Mouse (Mus musculus): Measurements from ENCODE around the gene Sec24a.
"Not testable (repeated sequence)": the region's sequence is repeated elsewhere in the genome, so short reads cannot be mapped to it uniquely, and the experiment has no call there.

Gene Sec24a

GRCm38 (mm10) chr11:51763213-51763907 lies at the start of gene Sec24a, which contains the start of gene Sar1b:
Gene Sec24a, minus strand, starts transcription at chr11:51763634.
Gene Sar1b, plus strand, starts transcription at chr11:51763687.
- DNase-seq (ENCODE audit: low read depth, low spot score), result peak; percentile 80

GRCm38 (mm10) chr11:51812022-51812546 lies 48.6 kb upstream of the Sec24a start:
- no peak for DNase-seq (ENCODE audit: low read depth, low spot score)

GRCm38 (mm10) chr11:51811230-51811629 lies 47.8 kb upstream of the Sec24a start:
- DNase-seq (ENCODE audit: low read depth, low spot score), result no peak

DNA sequence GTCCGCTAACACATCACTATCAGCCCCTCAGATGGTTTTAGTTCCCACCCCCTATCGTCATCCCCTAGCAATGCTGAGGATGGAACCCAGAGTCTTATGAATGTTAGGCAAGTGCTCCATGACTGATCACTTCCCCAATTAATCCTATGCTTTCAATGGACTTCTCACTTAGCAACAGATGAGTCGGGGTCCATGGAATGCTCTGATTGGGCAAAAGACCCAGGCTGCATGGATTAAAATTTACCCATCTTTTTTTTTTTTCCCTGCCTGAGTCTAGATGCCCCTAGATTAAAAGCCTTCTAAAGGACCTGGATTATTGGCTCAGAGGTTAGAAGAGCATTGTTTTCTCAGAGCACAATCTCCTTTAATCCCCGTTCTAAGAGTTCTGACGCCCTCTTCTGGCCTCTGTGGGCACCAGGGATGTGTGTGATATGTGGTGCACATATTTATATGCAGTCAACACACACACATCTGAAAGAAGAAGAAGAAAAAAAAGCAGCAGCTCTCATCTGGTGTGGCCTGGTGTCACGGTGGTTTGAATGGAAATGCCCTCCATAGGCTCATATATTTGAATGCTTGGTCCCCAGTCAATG lies 46.3 kb upstream of the Sec24a start:
- DNase-seq (ENCODE audit: low read depth, low spot score), result peak; percentile 32

DNA sequence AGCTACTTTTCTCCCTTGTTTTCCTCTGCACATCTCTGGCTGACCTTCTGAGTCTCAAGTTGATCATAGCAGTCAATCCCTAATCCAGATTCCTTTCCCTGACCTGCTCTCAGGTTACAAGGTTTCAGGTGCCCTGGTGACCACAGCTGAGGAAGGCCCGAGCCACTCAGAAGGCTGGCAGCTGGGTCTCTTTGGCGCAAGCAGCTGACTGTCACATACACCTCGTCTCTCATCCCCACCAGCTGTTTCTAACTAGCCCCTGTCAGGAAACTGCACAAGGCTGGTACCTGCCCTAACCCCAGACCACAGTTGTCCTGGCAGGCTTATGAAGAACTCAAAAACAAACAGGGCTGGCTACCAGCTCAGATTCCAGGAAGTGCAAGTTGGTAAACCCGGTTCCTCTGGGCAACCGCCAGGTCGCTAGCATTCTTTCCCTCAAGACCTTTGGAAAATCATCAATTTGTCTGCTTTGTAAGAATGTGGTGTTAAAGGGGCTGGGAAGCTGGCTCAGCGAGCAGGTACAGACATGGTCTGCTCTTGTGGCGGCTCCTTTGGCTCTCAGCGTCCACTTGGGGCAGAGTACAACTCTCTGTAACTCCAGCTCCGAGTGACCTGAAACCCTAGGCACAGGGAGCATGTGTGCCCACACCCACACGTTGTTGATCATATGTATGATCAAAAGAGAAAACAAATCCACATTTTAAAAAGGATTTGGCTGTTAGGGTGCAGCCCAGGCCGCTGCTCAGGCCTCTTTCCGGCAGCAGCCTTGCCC lies 43.9 kb upstream of the Sec24a start:
- DNase-seq (ENCODE audit: low read depth, low spot score), result no peak

DNA sequence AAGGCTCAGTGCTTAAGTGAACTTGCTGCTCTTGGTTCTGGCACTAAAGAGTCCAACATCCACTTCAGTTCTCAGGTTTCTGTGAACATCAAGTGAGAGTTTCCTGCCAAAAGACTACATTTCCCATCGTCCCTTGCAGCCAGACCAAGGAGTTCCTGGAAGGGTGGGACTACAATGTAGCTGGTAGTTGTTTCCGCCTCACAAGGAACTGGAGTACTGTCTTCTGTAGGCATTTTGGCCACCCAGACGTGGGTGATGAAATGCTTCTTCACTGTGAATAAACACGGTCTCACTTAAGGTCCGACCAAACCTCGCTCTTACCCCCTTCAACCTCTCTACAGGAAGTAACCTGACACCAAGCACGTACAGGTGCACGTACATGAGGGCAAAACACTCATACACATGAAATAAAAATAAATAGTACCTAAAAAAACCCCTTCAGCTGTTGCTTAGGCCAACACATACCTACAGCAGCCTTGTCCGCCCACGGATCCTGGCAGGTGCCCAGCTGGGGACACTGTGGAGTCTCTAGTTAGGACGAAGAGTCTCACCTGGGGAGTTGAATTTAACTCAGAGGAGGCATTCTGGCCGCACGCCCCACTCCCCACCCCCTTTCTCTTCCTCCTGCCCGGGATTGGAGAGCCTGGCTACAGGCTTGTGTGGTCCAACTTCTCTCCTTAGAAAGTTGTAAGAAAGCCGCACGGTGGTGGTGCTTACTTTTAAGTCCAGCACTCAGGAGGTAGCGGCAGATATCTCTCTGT lies 42.0 kb upstream of the Sec24a start:
- peak; percentile 61 for DNase-seq (ENCODE audit: low read depth, low spot score)

DNA sequence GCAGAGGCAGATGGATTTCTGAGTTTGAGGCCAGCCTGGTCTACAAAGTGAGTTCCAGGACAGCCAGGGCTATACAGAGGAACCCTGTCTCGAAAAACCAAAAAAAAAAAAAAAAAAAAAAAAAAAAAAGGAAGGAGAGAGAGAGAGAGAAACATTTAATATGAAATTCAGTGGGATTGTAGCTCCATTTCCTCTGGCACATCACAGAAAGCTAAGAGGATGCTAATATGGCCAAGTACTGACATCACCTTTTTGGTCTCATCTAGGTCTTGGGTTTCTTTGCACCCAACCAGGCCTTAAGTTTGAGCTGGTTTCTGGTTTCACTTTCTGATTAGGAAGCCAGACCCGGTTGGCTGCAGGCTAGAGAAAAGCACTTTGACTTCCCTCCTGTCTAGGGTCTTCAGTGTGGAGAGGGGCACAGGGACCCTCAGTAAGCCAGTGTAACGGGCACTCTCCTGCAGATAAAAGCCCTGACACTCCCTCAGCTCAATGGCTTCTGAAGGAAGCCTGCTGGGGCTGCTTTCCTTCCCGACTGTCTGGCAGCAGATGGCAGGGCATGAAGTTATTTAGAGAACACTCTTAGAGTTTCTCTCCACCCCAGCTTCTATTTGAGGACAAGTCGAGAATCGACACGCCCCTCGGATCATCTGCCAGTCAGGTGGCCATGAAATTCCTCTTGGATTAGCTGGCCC lies 37.3 kb upstream of the Sec24a start:
- DNase-seq (ENCODE audit: low read depth, low spot score), result no peak

- DNase-seq (ENCODE audit: low read depth, low spot score), result no peak
These were observed 32.8 kb upstream of the Sec24a start for GRCm38 (mm10) chr11:51796272-51796671.

DNA sequence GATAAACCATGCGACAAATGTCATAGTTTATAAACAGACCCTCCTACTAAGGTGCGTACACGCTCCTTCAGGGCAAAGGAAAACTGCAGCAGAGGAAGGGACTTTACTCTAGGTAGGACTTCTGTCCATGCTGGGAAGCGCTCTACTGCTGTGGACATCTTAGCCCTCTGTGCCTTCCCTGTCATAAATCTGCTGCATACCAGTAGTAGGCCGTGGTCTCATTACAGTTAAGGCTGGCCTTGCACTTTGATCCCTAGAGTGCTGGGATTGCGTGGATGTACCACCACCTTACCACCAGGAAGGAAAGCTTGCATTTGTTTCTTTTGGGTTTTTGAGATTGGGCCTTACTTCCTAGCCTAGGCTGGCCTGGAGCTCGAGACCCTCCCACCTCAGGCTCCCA lies 27.2 kb upstream of the Sec24a start:
- DNase-seq (ENCODE audit: low read depth, low spot score), result no peak

DNA sequence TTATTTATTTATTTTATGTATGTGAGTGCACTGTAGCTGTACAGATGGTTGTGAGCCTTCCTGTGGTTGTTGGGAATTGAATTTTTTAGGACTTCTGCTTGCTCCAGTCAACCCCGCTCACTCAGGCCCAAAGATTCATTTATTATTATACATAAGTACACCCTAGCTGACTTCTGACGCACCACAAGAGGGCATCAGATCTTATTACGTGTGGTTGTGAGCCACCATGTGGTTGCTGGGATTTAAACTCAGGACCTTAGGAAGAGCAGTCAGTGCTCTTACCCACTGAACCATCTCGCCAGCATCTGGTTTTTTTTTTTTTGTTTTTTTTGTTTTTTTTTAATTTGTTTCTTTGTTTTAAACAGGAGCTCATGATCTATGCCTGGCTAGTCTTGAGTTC lies 26.3 kb upstream of the Sec24a start:
- not testable (repeated sequence) for DNase-seq (ENCODE audit: low read depth, low spot score)

DNA sequence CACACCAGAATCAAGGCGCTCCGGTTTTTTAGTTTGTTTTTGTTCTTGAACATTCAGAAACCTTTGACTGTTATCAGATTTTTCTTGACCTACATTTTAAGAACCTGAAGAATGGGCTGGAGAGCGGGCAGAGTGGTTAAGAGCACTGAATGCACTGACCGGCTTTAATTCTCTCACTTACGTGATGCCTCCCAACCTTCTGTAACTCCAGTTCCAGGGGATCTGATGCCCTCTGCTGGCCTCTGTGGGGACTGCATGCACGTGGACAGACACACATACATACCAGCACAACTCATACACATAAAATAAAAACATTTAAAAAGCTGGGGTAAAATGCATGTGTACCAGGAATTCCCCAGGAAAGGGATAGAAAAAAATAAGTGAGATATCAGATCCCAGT lies 22.5 kb upstream of the Sec24a start:
- DNase-seq (ENCODE audit: low read depth, low spot score), result peak; percentile 60

GRCm38 (mm10) chr11:51782721-51783120 lies 19.3 kb upstream of the Sec24a start:
- no peak for DNase-seq (ENCODE audit: low read depth, low spot score)

- DNase-seq (ENCODE audit: low read depth, low spot score), result no peak
These were observed 17.4 kb upstream of the Sec24a start for GRCm38 (mm10) chr11:51780773-51781267.

GRCm38 (mm10) chr11:51777478-51777877 lies 14.0 kb upstream of the Sec24a start:
- no peak for DNase-seq (ENCODE audit: low read depth, low spot score)

- DNase-seq (ENCODE audit: low read depth, low spot score), result no peak
These were observed 12.1 kb upstream of the Sec24a start for GRCm38 (mm10) chr11:51775507-51775906.

- DNase-seq (ENCODE audit: low read depth, low spot score), result no peak
These were observed 4.9 kb upstream of the Sec24a start for GRCm38 (mm10) chr11:51768296-51768695.

DNA sequence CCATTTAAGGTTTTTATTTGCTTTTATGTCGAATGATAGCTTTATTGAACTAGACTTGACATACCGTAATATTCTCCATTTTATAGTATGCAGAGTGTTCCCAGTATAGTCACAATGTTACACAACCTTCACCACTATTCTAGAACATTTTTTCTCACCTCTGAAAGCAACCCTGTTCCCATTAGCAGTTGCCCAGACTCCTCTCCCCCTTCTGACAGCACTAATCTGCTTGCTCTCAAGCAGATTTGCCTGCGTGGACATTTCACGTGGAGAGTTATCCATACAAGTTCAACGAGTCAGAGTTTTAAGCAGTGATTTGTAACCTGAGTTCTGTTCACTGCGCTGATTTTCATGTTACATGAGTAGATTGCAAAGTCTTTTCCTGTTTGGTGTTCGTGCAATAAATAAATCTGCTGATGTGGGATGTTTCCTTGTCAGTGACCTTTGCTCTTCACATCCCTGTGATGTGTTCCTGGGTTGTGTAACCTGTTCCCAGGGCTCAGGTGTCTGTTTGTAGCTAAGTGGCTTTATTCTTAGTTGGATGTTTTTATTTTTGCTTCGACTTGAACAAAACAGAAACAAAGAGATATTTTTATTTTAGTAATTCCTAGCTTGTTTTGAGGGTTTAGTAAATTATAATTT lies 4.3 kb upstream of the Sec24a start:
- no peak for DNase-seq (ENCODE audit: low read depth, low spot score)

DNA sequence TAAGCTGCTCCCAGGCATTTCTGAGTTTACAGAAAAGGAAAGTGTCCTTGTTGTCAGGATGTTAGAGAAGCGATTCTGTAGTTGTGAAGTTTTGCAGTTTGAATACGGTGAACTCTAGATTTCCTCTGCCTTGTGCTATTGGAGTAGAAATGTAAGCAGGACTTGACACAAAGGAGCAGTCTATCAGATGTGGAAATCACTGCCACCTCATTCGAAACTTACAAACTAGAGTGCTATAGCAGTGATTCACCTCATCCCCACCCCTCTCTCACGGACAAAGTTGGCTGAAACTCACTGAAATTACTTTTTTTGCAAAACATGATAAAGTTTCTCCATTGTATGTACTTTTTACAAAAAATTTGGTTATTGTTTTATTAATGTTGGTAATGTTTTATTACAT lies 1.4 kb upstream of the Sec24a start:
- DNase-seq (ENCODE audit: low read depth, low spot score), result no peak

- no peak for DNase-seq (ENCODE audit: low read depth, low spot score)
These were observed 521 bp upstream of the Sec24a start for GRCm38 (mm10) chr11:51763955-51764354.

GRCm38 (mm10) chr11:51761241-51761640 lies 2.2 kb downstream of the Sec24a start:
- no peak for DNase-seq (ENCODE audit: low read depth, low spot score)

Data from mesoderm, embryonic 11.5 days (tissue).